Mouse (Mus musculus): Measurements from ENCODE around the gene Fat1.

GRCm38 (mm10) chr8:44997321-44997720, 62.1 kb downstream of the Fat1 start:
- TF ChIP-seq CTCF (conservative IDR thresholded peaks at IDR 0.05; ENCODE audit: low read length), result no peak
- no peak for TF ChIP-seq NANOG (IDR thresholded peaks at IDR 0.05; ENCODE audit: borderline replicate concordance, low read length)
- no peak for TF ChIP-seq POU5F1 (IDR thresholded peaks at IDR 0.05; ENCODE audit: borderline replicate concordance, low read length)

Data from E14TG2a.4 (cell line).